Mouse (Mus musculus): ENCODE data around the gene Hspa12b.
A peak's percentile ranks its signal among the peaks of the same experiment; 100 is the strongest.
"Not testable (repeated sequence)": the region's sequence is repeated elsewhere in the genome, so short reads cannot be mapped to it uniquely, and the experiment has no call there.

The Hspa12b gene

DNA sequence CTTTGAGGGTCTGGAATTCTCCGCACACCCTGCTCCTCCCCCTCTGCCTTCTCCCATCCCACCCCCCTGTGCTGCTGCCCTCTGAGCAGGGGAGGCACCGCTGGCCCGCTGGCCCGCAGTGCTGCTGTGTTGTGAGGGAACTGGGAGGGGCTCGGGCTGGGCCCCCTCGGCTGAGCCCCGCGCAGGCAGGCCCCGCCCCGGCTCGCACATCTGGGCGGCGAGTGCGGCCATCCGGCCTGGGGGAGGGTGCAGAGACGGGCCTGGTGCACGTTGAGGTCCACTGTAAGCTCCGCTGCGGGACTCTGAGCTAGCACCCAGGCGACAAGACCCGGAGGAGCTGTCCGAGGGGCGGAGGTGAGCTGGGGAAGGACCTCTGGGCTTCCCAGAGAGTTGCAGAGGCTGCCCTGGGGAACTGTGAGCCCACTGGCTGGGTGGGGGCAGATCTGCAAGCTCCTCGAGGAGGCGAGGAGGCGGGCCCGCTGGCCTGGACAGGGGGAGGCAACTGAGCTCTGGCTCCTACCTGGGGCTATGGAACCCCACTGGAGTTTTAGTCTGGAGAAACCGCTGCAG is at the start of gene Hspa12b:
Hspa12b (plus strand) TSS at position 120 of the 570 bp plus-strand sequence.
- no peak for DNase-seq

DNA sequence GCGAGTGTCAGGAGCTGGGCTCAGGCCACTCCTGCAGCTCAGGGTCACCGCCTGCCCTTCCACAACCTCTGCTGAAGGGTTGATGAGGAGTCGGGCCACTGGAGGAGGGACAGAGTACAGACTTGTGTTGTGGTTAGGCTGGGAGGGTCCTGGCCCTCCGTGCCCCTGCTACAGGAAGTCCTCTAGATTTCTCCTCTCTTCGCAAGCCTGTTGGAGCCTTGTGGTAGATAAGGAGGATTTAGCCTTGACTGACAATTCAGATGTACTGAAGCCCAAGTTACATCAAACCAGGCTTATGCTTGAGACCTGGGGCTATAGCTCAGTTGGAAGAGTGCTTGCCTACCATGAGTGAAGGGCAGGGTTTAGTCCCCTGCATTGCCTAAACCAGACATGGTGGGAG is 46.6 kb upstream of the Hspa12b start:
- DNase-seq, result no peak

DNA sequence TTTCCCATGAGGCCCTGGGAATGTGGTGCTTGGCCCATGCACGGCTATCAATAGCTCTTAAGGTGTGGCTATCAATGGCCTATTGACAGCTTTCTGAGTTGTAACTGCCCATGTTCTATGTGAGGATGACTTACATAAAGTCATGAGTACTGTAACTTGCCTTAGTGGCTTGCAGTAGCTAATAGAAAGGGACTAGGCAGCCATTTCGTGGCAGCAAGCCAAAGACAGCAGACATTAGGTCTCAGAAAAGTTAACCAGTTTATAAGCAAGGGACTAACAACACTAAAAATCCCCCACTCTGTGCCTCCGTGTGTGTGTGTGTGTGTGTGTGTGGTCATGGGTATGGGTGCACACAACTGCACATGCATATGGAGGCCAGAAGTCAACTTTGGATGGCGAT is 42.9 kb upstream of the Hspa12b start:
- DNase-seq, result no peak

DNA sequence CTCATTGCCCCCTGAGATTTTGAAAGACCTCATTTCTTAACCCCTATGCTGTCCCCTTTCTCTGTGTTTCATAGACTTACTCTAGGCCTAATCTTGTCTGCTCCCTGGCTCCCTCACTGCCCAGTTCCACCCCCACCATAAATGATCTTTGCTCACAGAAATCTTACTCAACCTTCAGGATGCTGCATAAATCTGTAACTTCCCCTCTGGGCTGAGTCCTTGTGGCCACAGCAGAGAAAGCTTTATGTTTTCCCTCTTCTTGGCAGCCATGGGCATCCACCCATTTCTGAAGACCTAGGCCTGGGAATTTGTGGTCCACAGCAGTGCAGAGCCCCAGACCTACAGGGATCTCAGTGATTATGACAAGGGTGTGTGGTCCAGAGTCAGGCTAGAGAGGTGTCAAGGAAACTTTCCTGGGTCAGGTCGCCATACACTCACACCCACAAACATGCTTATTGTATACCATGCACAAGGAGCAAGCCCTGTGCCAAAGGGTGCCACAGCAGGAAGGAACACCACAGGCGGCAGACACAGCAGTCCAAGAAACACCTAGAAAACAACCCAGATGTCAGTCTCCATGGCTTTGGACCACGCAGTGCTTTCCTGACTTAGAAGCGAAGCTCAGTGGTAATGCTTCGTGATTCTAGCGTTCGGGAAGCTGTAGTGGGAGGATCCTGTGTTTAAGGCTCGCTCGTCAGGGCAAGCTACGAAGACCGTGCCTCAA is 40.3 kb upstream of the Hspa12b start, which contains the start of gene Siglec1:
Siglec1 (minus strand) TSS at position 99 of the 724 bp plus-strand sequence.
- no peak for DNase-seq

DNA sequence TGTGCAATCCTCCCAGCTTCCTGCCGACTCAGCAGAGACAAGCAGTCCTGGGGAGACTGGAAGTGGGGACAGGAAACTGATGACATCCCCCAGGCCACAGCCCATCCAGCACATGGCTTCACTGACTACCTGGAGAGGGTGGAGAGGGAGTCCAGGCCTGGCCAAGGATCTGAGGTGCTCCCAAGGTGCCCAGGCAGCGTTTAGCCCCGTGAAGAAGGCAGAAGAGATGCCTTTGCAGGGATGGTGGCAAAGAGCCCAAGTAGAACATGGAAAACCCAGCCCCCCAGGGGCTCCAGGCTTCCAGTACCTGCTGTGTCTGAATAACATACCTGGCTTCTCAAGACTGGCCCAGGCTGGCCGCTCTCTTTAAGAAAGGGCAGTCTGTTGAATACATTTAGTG is 38.5 kb upstream of the Hspa12b start:
- DNase-seq, result no peak

DNA sequence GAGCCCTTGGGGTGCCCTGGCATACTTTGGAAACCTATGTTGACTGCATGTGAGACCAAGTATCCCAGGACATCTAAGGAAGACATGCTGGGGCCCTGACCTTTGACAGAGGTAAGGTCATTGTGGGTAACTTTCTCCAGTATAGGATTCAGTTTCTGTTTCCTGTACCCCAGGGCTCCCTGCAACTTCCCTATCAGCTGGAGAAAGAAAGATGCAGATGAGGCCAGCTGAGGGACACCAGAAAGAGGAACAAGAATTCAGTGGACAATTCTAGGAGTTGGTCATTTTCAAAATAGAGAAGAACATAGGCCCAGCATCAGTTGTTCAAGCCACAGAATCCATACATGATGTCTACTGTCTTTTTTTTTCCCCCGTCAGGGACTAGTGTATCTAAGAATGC is 37.4 kb upstream of the Hspa12b start:
- no peak for DNase-seq

DNA sequence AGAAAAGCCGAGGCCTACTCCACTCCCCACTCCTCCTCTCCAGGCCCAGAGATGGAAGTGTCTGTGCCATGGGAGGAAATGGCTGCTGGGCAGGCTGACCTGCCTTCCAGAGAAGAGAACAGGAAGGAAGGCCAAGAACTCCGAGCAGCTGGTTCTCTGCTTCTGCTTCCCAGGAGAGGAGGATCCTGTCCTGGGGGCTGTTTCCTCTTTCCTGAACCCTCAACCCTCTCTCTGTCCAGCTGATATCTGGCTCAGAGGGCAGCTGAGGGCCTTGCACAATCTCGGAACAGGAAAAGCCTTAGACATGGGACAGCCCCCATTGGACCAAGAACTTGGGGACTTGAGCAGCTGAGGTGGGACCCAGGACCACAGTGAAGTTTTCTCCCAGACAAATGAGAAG is 36.2 kb upstream of the Hspa12b start:
- no peak for DNase-seq

DNA sequence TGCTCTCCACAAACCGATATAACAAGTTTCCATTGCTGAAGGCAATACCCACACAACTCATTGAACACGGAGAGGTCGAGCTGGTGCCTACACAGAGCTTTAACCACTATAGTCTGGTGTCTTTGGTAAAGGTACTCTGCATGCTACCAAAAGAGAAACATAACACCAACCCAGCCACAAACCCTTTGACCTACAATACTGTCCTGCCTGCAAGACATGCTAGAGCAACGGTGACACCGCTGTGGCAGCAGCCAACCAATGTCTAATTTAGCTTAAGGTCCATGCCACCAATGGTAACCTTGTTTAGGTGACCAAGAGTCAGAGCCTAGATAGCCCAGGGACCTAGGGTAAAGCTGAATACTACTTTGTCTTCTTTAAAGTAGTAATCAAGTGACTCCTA is 33.5 kb upstream of the Hspa12b start:
- DNase-seq, result no peak

DNA sequence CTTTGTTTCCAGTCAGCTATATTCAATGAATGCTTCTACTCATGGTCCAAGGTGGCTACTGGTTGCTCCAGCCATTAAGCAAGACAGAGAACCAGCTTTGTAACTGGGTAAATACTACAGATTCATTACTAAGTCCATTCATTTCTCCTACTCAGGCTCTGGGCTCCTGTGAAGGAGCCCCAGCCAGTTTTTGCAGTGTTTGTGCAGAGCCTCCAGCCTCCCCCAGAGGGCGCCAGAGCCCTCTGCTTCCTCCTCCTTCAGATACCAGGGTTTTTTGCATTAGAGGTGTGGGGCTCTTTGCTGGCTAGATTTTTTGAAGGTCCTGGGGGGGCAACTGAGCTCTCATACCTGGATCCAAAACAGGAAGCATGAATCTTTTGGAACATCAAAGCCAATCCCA is 32.3 kb upstream of the Hspa12b start:
- peak; percentile 72 to 75 for DNase-seq

DNA sequence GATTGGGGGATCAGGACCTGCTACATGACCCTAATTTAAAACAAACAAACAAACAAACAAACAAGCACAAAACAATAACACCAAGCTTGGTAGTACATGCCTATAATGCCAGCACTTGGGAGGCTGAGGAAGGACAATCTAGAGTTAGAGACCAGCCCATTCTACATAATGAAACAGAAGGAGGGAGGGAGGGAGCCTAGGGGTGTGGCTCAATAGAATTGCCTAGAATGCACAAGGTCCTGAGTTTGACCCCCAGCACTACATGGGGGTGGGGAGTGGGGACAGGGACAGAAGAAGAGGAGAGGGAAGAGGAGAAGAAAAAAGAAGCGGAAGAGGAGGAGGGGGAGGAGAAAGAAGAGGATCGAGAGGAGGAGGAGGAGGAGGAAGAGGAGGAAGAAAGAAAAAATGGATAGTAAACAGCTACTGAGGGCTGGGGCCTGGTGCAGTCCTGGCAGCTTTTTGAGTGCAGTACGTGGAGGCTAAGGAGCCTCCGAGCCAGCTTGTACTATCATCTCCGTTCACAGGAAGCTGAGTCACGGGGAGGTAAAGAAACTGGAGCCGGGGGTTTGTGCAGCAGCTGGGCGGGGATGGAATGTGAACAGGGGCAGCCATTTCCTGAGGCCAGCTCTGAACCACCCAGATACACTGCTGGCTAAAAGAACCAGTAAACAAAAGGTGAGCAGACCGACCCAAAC is 30.8 kb upstream of the Hspa12b start:
- DNase-seq, result no peak

DNA sequence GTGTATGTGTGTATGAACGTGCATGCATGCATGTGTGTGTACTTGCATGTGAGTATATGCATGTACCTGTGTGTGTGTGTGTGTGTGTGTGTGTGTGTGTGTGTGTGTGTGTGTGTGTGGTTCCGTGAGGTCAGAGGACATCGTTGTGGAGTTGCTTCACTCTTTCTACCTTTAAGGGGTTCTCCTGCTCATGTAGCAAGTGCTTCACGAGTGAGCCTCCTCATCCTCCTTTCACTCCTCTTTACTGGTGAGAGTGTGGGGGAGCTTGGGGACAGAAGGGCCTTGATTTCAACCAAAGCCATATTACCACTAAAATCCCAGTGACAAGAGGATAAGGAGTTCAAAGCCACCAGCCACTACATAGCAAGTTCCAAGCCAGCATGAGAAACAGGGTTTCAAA is 30.0 kb upstream of the Hspa12b start:
- no peak for DNase-seq

DNA sequence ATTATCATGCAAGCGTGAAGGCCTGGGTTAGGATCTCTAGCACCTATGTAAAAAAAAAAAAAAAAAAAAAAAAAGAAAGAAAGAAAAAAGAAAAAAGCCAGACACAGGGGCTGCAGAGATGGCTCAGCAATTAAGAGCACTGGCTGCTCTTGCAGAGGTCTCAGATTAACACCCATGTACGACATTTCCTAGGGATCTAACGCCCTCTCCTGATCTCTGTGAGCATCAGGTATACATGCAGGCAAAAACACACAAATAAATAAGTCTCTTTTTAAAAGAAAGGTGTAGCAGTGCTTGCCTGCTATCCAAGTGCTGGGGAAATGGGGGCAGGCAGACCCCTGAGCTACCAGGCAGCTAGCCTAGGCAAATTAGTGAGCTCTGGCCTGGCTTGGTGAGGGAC is 25.6 kb upstream of the Hspa12b start:
- no peak for DNase-seq

DNA sequence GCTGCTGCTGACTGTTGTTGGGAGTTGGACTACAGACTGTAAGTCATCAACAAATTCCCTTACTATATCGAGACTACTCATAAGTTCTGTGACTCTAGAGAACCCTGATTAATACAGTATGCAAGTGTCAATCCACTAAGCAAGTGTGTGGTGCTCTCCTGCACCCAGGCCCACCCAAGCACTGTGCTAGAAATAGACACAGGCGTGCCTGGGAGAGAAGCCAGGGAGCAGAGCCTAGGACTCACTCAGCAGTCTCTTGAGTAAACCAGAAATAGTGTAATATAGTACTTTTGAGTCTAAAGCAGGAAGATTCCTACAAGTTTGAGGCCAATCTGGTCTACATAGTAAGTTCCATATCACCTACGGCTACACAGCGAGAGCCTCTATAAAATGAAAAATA is 23.1 kb upstream of the Hspa12b start:
- DNase-seq, result no peak

DNA sequence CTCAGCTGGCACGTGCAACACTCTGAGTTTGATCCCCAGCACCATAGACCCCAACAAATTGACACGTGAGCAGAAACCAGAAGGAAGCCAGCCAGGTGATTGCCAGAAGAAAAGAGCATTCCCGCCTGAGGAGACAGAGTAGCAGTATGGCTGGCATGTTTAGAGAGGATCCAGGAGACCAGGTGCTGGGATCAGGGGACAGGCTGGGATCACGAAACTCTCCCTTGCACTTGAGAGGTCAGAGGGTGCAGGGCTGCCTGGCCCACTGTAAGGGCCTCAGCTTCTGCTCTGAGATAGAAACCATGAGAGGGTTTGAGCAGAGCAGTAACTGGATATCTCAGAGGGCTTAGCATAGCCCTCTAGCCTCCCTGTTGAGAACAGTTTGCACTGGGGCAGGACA is 22.0 kb upstream of the Hspa12b start:
- not testable (repeated sequence) for DNase-seq

DNA sequence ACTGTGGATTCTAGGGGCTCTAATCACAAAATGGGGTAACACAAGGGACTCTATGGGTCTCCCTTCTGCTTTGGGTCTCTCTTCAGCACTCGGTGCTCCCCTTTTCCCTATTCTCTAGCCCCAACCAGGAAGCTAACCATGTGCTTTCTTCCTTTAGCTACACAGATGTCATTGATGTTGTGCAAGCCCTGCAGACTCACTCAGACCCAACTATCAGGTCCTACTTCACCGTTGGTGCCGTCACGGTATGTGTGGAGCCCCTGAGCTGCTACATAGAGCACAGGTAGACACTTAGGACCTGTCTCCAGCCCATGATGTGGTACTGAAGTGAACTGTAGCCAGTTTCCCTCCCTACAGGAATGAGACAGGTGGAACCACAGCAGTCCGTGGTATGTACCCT is 21.1 kb upstream of the Hspa12b start:
- DNase-seq, result no peak

DNA sequence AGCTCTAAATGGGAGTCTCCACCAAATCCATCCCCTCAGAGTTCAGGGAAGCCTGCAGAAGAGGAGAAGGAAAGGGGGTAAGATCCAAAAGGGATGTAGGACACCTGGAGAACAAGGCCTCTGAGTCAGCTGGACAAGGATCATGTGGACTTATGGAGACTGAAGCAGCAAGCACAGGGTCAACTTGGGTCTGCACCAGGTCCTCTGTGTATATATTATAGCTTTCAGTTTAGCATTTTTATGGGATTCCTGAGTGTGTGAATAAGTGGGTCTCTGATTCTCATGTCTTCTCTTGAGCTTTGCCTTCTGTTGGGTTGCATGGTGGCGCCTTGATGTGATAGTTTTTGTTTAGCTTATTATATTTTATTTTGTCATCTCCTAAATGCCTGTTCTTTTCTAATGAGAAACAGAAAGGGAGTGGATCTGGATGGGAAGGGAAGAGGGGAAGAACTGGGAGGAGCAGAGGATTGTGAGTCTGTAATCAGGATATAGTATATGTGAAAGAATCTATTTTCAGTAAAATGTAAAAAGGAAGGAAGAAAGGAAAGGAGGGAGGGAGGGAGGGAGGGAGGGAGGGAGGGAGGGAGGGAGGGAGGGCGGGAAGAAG is 8.0 kb upstream of the Hspa12b start:
- no peak for DNase-seq

DNA sequence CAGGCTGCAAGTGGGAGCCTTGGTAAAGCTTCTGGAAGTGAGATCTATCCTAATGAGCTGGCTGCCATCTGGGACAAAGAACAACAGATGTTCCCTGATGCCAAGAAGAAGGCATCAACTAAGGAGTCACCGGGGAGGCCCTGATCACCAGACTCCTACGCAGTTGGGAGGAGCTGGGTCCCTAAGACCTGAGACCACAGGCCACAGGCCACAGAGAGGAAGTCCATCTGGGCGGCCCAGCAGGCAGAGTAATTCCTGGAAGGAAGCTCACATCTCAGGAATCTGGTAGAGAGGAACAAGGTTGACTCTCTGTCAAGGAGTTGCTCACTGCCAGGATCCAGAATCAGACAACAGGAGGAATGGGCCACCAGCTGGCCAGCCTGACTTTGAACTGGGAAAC is 2.9 kb upstream of the Hspa12b start:
- DNase-seq, result no peak

DNA sequence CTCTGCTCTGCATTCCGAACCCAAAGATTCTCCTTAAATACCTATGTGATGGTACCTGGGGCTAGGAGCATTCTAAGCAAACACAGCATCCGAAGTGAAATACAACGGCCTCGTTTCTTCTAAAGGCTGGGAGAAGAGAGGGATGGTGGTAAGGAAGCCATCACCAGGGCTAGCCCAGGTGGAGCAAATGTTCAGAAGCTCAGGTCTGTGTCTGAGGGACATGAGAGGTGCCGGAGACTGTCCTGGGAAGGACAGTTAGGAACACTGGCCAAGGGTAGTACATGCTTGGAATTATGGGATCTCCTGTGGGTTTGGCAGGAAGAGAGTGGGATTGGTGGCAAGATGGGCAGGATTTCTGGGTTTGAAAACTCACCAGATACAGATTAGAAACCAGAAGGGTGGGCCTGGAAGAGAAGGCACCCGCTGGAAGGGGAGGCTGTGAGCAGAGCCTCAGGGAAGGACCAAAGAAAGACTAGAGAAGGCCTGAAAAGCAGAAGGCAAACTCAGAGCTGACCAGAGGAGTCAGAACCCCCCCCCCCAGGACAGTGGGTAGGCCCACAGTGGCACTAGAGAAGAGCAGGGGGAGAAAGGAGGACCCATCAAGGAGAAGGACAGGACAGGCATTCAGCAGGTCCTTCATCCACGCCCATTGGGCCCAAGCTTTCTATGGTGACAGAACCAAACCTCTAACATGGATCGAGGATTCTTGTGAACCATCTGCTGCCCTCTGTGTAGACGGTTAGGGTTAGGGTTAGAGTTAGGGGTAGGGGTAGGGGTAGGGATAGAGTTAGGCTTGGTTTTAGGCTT is 1.7 kb upstream of the Hspa12b start:
- DNase-seq, result no peak

DNA sequence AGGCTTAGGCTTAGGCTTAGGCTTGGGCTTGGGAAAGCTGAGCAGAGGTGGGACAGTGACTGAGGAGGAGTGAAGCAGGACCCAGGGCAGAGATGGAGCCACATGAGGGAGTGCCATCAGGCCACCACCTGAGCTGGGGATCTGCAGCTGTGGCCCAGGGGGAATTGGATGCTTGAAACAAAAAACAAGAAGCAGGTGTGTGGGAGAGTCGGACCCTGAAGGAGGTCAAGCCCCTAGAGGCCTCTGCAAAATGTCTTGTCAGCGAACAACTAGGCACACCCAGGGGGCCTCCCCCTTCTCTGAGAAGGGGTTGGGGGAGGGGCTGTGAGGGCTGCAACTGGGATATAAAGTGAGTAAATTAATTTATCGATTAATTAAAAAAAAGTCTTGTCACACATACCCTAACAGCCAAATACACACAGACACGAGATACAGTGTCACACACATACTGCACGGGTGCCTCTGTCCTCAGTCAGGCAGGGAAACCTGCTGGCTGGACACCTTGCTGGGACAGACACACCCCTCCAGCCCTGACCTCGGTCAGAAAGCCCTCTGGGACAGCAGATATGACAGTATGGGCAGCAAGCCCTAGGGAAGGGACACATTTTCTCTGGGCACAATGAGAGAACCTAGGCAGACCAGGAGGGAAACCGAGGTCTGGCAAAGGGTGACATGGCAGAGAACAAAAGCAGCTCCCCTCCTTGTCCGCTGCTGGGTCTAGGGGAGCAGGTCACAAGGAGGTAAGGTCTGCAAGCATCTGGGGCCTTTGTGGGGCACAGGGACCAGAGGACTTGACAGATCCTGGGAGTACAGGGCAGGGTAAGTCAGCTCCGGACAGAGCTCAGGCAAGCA is 890 bp upstream of the Hspa12b start:
- no peak for DNase-seq

DNA sequence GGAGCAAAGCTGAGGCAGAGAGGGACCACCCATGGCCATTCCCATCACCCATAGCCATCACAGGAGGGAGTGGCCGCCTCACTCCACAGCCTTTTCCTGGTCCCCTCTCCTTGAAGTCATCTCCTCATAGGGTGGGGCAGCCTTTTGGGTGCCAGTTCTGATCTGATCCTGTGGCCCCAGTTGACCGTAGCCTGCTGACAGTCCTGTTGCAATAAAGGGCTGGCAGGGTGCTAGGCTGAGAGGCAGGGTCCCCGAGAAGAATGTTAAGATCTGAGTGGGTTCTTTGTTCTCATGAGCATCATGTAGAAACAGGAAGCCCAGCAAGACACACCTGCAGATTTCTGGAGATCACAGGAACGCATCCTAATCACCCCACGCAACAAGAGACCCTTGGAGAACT is 1.1 kb downstream of the Hspa12b start:
- no peak for DNase-seq

DNA sequence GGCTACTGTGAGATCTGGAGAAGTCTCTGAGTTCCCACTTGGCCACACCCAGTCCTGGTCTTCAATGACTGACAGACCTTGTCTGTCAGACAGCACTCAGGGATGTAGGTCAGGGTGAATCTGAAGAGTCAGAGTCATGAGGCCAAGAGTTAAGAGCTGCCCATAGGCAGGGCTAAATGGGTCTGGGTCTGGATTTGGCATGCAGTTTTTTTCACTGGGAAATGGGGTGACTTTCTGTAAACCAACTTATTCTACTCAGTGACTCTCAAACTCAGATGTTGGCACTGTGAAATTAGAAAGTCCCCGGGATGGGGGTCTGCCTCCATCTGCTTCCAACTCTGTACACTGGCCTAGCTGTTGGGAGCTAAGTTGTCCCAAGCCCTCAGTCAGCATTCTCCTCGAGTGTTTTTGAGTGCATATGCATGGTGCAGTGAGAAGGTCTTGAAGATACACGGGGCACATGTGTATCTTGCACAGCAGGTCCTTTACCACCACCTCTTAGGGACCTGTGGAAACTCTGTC is 1.6 kb downstream of the Hspa12b start:
- no peak for DNase-seq

DNA sequence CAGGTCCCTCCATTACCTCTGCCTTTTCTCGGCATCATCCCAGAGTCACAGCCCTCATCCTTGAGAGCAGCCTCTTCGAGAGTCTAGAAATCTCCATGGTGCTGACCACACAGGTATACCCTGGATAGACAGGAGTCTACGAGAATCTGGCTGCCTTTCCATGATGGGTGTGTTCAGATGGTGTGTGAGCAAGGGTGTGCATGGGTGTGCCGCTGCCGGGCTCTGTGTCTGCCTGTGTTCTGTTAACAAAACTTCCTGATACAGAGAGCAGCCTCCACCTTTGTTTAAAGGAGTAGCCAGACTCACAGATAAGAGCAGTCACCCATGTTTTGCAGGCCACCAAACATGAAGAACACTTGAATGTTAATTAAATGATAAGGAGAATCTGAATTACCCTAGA is 2.8 kb downstream of the Hspa12b start:
- DNase-seq, result no peak

Measured in cerebellum, postnatal 36 days (tissue).